Mouse (Mus musculus) lung, embryonic 14.5 days (tissue): Measurements from ENCODE around the gene Pold2. TPM values are rescaled to one million over a fixed set of nuclear protein-coding genes. Genes with fewer than 3 reads are reported as not detected.
A peak's percentile ranks its signal among the peaks of the same experiment; 100 is the strongest.

Source experiments
- ATAC-seq: fragments of 200-750 bp; cut with Nextera tagmentation; 2 replicates; pipeline ENCODE4 v1.8.0; 2017; ENCODE audit warnings: mild to moderate bottlenecking, moderate TSS enrichment, moderate library complexity; ENCODE audit not compliant: insufficient read depth
- DNase-seq: peaks from one replicate; pipeline ENCODE4 v3.0.0-alpha.2; 2015
- H3K27ac ChIP-seq: fragments of 300-500 bp; sonication (generic); 2 replicates; pipeline ENCODE4 v1.5.1; 2014; ENCODE audit warnings: low read depth, mild to moderate bottlenecking, moderate library complexity
- H3K27me3 ChIP-seq: fragments of 300-500 bp; sonication (generic); 2 replicates; pipeline ENCODE4 v1.6.1; 2014; ENCODE audit warnings: low read length, control low read depth; ENCODE audit not compliant: insufficient read depth
- H3K36me3 ChIP-seq: fragments of 300-500 bp; sonication (generic); 2 replicates; pipeline ENCODE4 v1.6.1; 2014; ENCODE audit warnings: control low read depth; ENCODE audit not compliant: insufficient read depth
- H3K4me1 ChIP-seq: fragments of 300-500 bp; sonication (generic); 2 replicates; pipeline ENCODE4 v1.6.1; 2014; ENCODE audit warnings: antibody characterized with exemption, control low read depth; ENCODE audit not compliant: insufficient read depth
- H3K4me2 ChIP-seq: fragments of 300-500 bp; sonication (generic); 2 replicates; pipeline ENCODE4 v1.6.1; 2014; ENCODE audit warnings: mild to moderate bottlenecking
- H3K4me3 ChIP-seq: fragments of 300-500 bp; sonication (generic); 2 replicates; pipeline ENCODE4 v1.5.1; 2014; ENCODE audit warnings: low read depth, low read length
- H3K9ac ChIP-seq: fragments of 300-500 bp; sonication (generic); 2 replicates; pipeline ENCODE4 v1.6.1; 2014
- H3K9me3 ChIP-seq: fragments of 300-500 bp; sonication (generic); 2 replicates; pipeline ENCODE4 v1.6.1; 2016; ENCODE audit warnings: low read depth, low read length, control low read depth
- CTCF ChIP-seq: IDR thresholded peaks from 2 replicates; pipeline ENCODE4 v1.5.1; 2016; ENCODE audit warnings: antibody characterized with exemption, low read depth
- WGBS: fragments of 180-500 bp; shearing (Covaris S2); extraction: QIAGEN DNeasy Blood & Tissue Kit; methylation state at CpG from one replicate; pipeline ENCODE4 v1.1.7; 2014; 5-methylcytosine and 5-hydroxymethylcytosine counted together
- polyA plus RNA-seq: library from polyadenylated mRNA; unstranded; fragments of >200 nt; fragmentation: Nextera tagmentation; extraction: Ambion mirVana; gene quantifications from 2 replicates; pipeline ENCODE4 v1.2.1, GENCODE M21; 2014

Pold2 gene
- polyA plus RNA-seq: 148 and 156 TPM in 2 replicates

DNA sequence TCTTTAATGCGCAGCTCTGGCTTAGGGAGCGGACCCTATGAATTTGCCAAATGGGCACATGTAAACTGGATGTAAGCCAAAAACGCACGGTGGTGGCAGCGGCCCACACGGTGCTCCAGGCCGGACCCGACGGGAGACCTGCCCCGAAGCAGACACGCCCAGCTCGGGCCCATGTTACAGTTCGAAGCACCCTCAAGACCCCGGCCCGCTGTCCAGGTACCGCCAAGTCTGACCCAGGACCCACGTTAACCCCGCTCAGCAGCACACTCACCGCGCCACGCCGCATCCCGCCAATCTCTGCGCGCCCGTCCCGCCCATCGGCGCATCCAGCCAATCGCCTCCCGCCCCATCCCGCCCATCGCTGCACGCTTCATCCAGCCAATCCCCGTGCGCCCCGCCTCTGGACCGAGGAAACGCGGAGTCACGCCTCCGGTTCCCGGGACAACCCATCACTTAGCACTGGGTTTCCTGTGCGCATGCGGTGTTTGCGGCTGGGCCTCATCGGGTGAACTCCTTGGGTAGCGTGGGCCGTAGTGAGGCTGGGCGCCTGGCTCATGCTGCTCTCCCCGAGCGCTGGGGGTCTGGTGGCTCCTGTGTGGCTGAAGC, at the start of gene Pold2:
Gene Pold2, minus strand, starts transcription at position 372 of the 606 bp plus-strand sequence.
- ATAC-seq: peak; percentile 98
- H3K9ac ChIP-seq: peak within 1 kb of the TSS; percentile 75
- TF ChIP-seq CTCF: no peak

DNA sequence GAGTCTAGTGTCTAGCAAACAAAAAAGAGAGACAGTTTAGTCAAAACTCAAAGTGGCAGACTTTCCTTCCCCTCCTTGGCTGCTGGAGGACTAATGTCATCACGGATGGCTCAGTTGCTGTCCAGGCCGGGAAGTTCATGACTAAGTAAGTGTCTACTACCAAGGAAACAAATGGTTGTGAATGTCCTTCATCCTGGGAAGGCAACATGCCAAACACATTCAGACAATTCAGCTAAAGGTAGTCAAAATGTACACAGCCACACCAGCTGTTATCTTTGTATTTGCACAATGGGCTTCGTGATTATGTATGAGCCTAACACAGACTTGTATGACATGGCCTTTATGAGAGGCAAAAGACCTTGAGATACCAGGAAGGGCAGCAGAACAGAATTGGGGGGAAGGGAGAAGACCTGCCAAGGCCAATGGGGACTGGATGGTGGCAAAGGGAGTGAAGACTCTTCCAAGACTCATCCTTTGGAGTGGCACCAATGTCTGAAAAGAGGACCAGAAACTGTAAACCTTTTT, 48.7 kb upstream of the Pold2 start:
- Histone ChIP-seq H3K4me2 (no peak overlapping the region), H3K9me3 (no peaks in the 10 kb centered on the region), H3K9ac (no peak overlapping the region), H3K27ac (no peak overlapping the region), H3K36me3 (no peaks in the 10 kb centered on the region), H3K4me1 (no peaks in the 10 kb centered on the region), H3K27me3 (no peaks in the 10 kb centered on the region), H3K4me3 (no peak overlapping the region)
- DNase-seq: no peak
- no peak for ATAC-seq
- no peak for TF ChIP-seq CTCF
- WGBS: 79% methylated on average over 3 of the region's 3 CpGs

More for the DNA sequence above, at the start of gene Pold2:
- peak; percentile 99 for DNase-seq
- 0 out of 2 replicates have a peak, but pooled peaks cover 5% of the 10 kb centered on the region for H3K4me1 ChIP-seq
- peak within 1 kb of the TSS; percentile 60 for H3K27ac ChIP-seq
- H3K9me3 ChIP-seq: no peaks in the 10 kb centered on the region
- peak within 1 kb of the TSS; percentile 69 for H3K4me2 ChIP-seq
- peaks cover 37% of the 10 kb centered on the region for H3K36me3 ChIP-seq
- H3K27me3 ChIP-seq: no peaks in the 10 kb centered on the region
- under 1% methylated on average over 52 of the region's 52 CpGs for WGBS
- H3K4me3 ChIP-seq: peak within 1 kb of the TSS; percentile 62

DNA sequence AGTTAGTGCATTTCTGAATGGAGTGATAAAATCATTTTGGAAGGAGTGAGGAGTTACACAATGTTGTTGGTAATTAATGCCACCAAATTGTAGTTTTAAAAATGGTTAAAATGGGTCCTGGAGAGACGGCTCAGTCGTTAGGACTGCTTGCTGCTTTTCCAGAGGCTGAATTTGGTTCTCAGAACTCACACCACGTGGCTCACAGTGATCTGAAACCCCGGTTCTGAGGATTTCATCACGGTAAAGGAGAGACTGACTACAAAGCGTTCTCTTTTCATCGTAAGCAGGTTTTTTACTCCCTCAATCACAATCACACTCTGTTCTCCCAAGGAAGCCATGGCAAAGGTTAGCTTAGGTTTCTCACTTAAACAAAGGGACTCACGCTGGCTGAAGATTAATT, 46.6 kb upstream of the Pold2 start:
- Histone ChIP-seq H3K36me3 (no peaks in the 10 kb centered on the region), H3K4me1 (no peaks in the 10 kb centered on the region), H3K4me3 (no peak overlapping the region), H3K27ac (no peak overlapping the region), H3K4me2 (no peak overlapping the region), H3K27me3 (no peaks in the 10 kb centered on the region), H3K9me3 (no peaks in the 10 kb centered on the region), H3K9ac (no peak overlapping the region)
- DNase-seq (no peak), ATAC-seq (no peak)
- no peak for TF ChIP-seq CTCF
- 50% methylated on average over 8 of the region's 8 CpGs for WGBS

DNA sequence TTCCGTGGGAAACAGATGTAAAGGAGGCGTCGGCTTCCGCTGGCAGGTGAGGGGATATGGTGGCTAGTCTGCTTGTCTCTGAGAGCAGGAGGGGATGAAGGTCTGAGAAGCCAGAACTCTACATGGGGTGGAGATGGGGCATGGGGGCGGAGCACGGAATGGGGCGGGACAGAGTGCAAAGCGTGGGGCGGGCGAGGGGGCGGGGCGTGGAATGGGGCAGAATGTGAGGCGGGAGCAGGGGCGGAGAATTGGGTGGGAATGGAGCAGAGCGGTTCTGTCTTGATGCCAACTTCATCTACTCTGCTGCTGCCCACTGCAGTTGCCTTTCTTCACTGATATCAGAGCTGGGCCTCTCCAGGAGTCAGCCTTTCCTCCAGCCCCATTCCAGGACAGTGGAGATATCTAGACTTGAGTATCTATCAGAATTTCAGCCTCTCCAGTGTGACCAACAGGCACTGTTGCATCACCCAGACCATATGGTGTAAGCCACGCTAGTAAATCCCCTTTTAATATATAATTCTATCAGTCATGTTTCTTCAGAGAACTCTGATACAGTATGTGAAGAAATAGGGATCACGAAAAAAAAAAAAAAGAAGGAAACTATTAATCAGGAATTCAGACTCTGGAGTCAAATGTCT, 42.4 kb upstream of the Pold2 start:
- H3K9ac ChIP-seq: no peak overlapping the region
- 36% methylated on average over 17 of the region's 17 CpGs for WGBS
- no peaks in the 10 kb centered on the region for H3K9me3 ChIP-seq
- H3K27ac ChIP-seq: no peak overlapping the region
- H3K4me2 ChIP-seq: 0 out of 2 replicates have a peak overlapping the region, but pooled peaks have one; percentile 18
- H3K27me3 ChIP-seq: no peaks in the 10 kb centered on the region
- peak; percentile 33 for DNase-seq
- H3K36me3 ChIP-seq: no peaks in the 10 kb centered on the region
- H3K4me1 ChIP-seq: no peaks in the 10 kb centered on the region
- peak; percentile 58; the same call in 1 of the 2 replicates for ATAC-seq
- TF ChIP-seq CTCF: no peak
- no peak overlapping the region for H3K4me3 ChIP-seq

GRCm38 (mm10) chr11:5919606-5920005, 41.5 kb upstream of the Pold2 start:
- no peak overlapping the region for H3K4me2 ChIP-seq
- no peaks in the 10 kb centered on the region for H3K4me1 ChIP-seq
- H3K27me3 ChIP-seq: no peaks in the 10 kb centered on the region
- no peak for TF ChIP-seq CTCF
- no peak overlapping the region for H3K9ac ChIP-seq
- no peak overlapping the region for H3K4me3 ChIP-seq
- H3K36me3 ChIP-seq: no peaks in the 10 kb centered on the region
- ATAC-seq: no peak
- no peak overlapping the region for H3K27ac ChIP-seq
- DNase-seq: no peak
- WGBS: 74% methylated on average over 4 of the region's 4 CpGs
- no peaks in the 10 kb centered on the region for H3K9me3 ChIP-seq

- no peak for ATAC-seq
Observed at GRCm38 (mm10) chr11:5918111-5918510, 40.0 kb upstream of the Pold2 start.

DNA sequence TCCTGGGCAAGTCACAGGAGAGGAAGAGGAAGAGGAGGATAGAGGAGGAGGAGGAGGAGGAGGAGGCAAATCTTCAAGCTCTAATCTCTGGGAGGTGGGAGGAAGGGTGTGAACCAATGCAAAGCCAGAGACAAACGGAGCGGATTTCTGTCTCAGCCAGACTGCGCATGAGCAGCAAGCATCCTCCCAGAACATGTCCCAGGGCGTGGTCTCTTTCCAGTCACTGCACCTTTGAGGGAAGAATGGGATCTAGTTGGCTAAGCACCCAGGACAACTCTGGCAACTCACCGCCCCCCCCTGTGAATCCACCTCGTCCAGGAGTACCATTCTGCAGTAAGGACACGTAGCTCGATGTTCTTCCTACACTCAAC, 38.1 kb upstream of the Pold2 start:
- Histone ChIP-seq H3K27ac (no peak overlapping the region), H3K4me1 (no peaks in the 10 kb centered on the region), H3K27me3 (no peaks in the 10 kb centered on the region), H3K9ac (no peak overlapping the region), H3K36me3 (no peaks in the 10 kb centered on the region), H3K4me3 (no peak overlapping the region), H3K4me2 (no peak overlapping the region), H3K9me3 (no peaks in the 10 kb centered on the region)
- DNase-seq (no peak), ATAC-seq (no peak)
- TF ChIP-seq CTCF: no peak
- WGBS: 65% methylated on average over 8 of the region's 8 CpGs

More at GRCm38 (mm10) chr11:5918111-5918510, 40.0 kb upstream of the Pold2 start:
- Histone ChIP-seq H3K36me3 (no peaks in the 10 kb centered on the region), H3K4me3 (no peak overlapping the region), H3K27me3 (no peaks in the 10 kb centered on the region), H3K4me2 (no peak overlapping the region), H3K27ac (no peak overlapping the region), H3K9me3 (no peaks in the 10 kb centered on the region), H3K9ac (no peak overlapping the region), H3K4me1 (no peaks in the 10 kb centered on the region)
- WGBS: 53% methylated on average over 2 of the region's 2 CpGs
- TF ChIP-seq CTCF: no peak
- no peak for DNase-seq
